Mouse (Mus musculus) small intestine, adult 2 months (tissue): ENCODE results near the gene Zfp13. TPM values are rescaled to one million over a fixed set of nuclear protein-coding genes. Genes with fewer than 3 reads are reported as not detected.
A peak's percentile ranks its signal among the peaks of the same experiment; 100 is the strongest.

Experiments used
- H3K27ac ChIP-seq: fragments of 200-500 bp; 2 replicates; pipeline ENCODE4 v1.5.1; 2012; ENCODE audit warnings: low read depth, low read length, control low read depth, inconsistent platforms; ENCODE audit not compliant: insufficient read depth
- H3K27me3 ChIP-seq: fragments of 200-500 bp; 2 replicates; pipeline ENCODE4 v1.6.1; 2012; ENCODE audit warnings: mild to moderate bottlenecking, moderate library complexity, low read length, inconsistent platforms; ENCODE audit not compliant: control insufficient read depth, insufficient read depth
- H3K36me3 ChIP-seq: fragments of 200-500 bp; 2 replicates; pipeline ENCODE4 v1.6.1; 2012; ENCODE audit warnings: mild to moderate bottlenecking, low read length, control low read depth, inconsistent platforms; ENCODE audit not compliant: control insufficient read depth, insufficient read depth
- H3K4me1 ChIP-seq: fragments of 200-500 bp; 2 replicates; pipeline ENCODE4 v1.6.1; 2012; ENCODE audit warnings: low read length, inconsistent platforms, mixed read lengths; ENCODE audit not compliant: control insufficient read depth, insufficient read depth, insufficient read length
- H3K4me3 ChIP-seq: fragments of 200-500 bp; 2 replicates; pipeline ENCODE4 v1.5.1; 2012; ENCODE audit warnings: low read depth, mild to moderate bottlenecking, control low read depth, inconsistent platforms, low read length, moderate library complexity
- CTCF ChIP-seq: fragments of 200-500 bp; IDR thresholded peaks from 2 replicates; pipeline ENCODE4 v1.5.1; 2012; ENCODE audit warnings: low read depth, mild to moderate bottlenecking, control low read depth, inconsistent platforms, low read length, moderate library complexity, mixed read lengths; ENCODE audit not compliant: insufficient replicate concordance, insufficient read length; ENCODE audit errors: extremely low read depth
- POLR2A ChIP-seq: fragments of 200-500 bp; IDR thresholded peaks from 2 replicates; pipeline ENCODE4 v1.6.1; 2012; ENCODE audit warnings: low read depth, mild to moderate bottlenecking, control low read depth, inconsistent platforms, low read length, moderate library complexity
- WGBS: fragments of 180-500 bp; shearing (Covaris S2); methylation state at CpG from one replicate; pipeline ENCODE4 v1.1.7; 2018; 5-methylcytosine and 5-hydroxymethylcytosine counted together
- polyA plus RNA-seq: library from polyadenylated mRNA; depleted of rRNA; stranded (reverse); fragments of >200 nt; gene quantifications from 2 replicates; pipeline ENCODE4 v1.2.3, GENCODE M21; 2012; rRNA removed

Gene Zfp13
- polyA plus RNA-seq = 5.4 and 6.8 TPM in 2 replicates

- WGBS = 2% methylated on average over 29 of the region's 31 CpGs
- TF ChIP-seq POLR2A (peak; percentile 91), CTCF (no peak)
- no peaks in the 10 kb centered on the region for H3K27me3 ChIP-seq
- H3K4me1 ChIP-seq = peaks cover 2% of the 10 kb centered on the region; the same call in 1 of the 2 replicates
- peak within 1 kb of the TSS; percentile 61 for H3K4me3 ChIP-seq
- no peaks in the 10 kb centered on the region for H3K36me3 ChIP-seq
- H3K27ac ChIP-seq = peak within 1 kb of the TSS; percentile 42
These were observed at the start of gene Zfp13 for GRCm38 (mm10) chr17:23598582-23599552. Gene Zfp13, minus strand, starts transcription at chr17:23599487.

GRCm38 (mm10) chr17:23645894-23646293, 46.6 kb upstream of the Zfp13 start:
- Histone ChIP-seq H3K4me3 (no peak overlapping the region), H3K4me1 (peaks cover 7% of the 10 kb centered on the region; the same call in 1 of the 2 replicates), H3K27me3 (peaks cover 18% of the 10 kb centered on the region), H3K36me3 (no peaks in the 10 kb centered on the region), H3K27ac (no peak overlapping the region)
- WGBS = 62% methylated on average over 10 of the region's 10 CpGs
- TF ChIP-seq POLR2A = no peak
- no peak for TF ChIP-seq CTCF

GRCm38 (mm10) chr17:23644613-23645495, 45.6 kb upstream of the Zfp13 start, which contains the start of gene Mmp25:
Gene Mmp25, minus strand, starts transcription at chr17:23645277.
- WGBS = 4% methylated on average over 58 of the region's 58 CpGs
- TF ChIP-seq CTCF = no peak
- no peak for TF ChIP-seq POLR2A

GRCm38 (mm10) chr17:23631241-23631640, 32.0 kb upstream of the Zfp13 start:
- Histone ChIP-seq H3K4me1 (no peaks in the 10 kb centered on the region), H3K4me3 (no peak overlapping the region), H3K36me3 (no peaks in the 10 kb centered on the region), H3K27me3 (no peaks in the 10 kb centered on the region), H3K27ac (no peak overlapping the region)
- WGBS = 68% methylated on average over 8 of the region's 8 CpGs
- TF ChIP-seq POLR2A = no peak
- TF ChIP-seq CTCF = no peak

More at GRCm38 (mm10) chr17:23644613-23645495, 45.6 kb upstream of the Zfp13 start, which contains the start of gene Mmp25:
- Histone ChIP-seq H3K27me3 (peaks cover 18% of the 10 kb centered on the region), H3K4me3 (peak within 1 kb of the TSS; percentile 52), H3K4me1 (peaks cover 7% of the 10 kb centered on the region; the same call in 1 of the 2 replicates), H3K27ac (no peak within 1 kb of the TSS; the same call in 1 of the 2 replicates), H3K36me3 (no peaks in the 10 kb centered on the region)

- Histone ChIP-seq H3K4me3 (no peak overlapping the region), H3K27ac (no peak overlapping the region), H3K27me3 (no peaks in the 10 kb centered on the region), H3K4me1 (no peaks in the 10 kb centered on the region), H3K36me3 (no peaks in the 10 kb centered on the region)
- WGBS = 10% methylated on average over 22 of the region's 22 CpGs
- TF ChIP-seq CTCF = peak; percentile 77
- TF ChIP-seq POLR2A = no peak; the same call in 1 of the 2 replicates
These were observed 31.1 kb upstream of the Zfp13 start for GRCm38 (mm10) chr17:23630195-23631020.

- Histone ChIP-seq H3K27ac (no peak overlapping the region), H3K36me3 (no peaks in the 10 kb centered on the region), H3K4me1 (no peaks in the 10 kb centered on the region), H3K4me3 (no peak overlapping the region), H3K27me3 (no peaks in the 10 kb centered on the region)
- WGBS = 44% methylated on average over 7 of the region's 7 CpGs
- TF ChIP-seq CTCF (no peak), POLR2A (no peak)
These were observed 28.5 kb upstream of the Zfp13 start for GRCm38 (mm10) chr17:23627813-23628212.

- Histone ChIP-seq H3K36me3 (no peaks in the 10 kb centered on the region), H3K27ac (no peak overlapping the region), H3K27me3 (peaks cover 4% of the 10 kb centered on the region; the same call in 1 of the 2 replicates), H3K4me1 (no peaks in the 10 kb centered on the region), H3K4me3 (no peak overlapping the region)
- TF ChIP-seq CTCF (no peak), POLR2A (no peak)
- 58% methylated on average over 7 of the region's 7 CpGs for WGBS
These were observed 21.1 kb upstream of the Zfp13 start for GRCm38 (mm10) chr17:23620351-23620750.
